Mouse (Mus musculus): ENCODE data around the gene Pan3.

Gene Pan3

DNA sequence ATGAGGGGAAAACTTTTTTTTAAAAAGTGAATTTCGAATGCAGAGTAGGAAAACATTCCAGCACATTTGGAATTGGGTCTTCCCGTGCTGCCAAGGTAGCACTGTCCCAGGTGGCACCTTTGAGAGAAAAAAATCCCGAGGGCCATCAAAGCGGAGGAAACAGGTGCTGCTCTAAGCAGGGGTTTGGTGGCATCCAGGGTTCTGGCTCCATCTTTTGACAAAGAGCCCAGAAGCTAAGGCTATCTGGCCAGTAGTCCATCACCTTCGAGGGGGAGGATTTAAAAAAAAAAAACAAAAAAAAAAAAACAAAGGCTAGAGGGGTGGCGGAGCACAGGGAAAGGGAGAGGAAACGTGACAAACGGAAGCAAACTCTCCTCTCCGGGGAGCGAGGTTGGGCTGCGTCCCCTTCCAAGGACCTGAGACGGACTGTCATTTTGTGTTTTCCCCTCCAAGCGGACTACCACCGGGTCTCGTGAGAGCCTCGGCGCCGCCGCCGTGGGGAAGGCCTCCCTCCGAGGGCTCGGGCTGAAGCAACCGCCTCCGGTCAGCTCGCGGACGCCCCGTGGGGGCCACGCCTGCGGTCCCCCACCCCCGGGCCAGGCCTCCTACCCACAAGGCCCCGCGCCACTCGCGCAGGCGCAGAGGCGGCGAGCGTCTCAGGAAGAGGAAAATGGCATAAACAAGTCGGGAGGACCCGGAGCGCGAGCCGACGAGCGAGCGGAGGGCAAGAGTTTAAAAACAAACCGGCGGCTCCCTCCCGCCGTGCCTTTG lies at the start of gene Pan3:
Gene Pan3, plus strand, starts transcription at position 627 of the 771 bp plus-strand sequence.
- DNase-seq, result peak; percentile 94

GRCm38 (mm10) chr5:147381396-147381795 lies 48.6 kb upstream of the Pan3 start:
- no peak for DNase-seq

GRCm38 (mm10) chr5:147386865-147387264 lies 43.1 kb upstream of the Pan3 start:
- no peak for DNase-seq

DNA sequence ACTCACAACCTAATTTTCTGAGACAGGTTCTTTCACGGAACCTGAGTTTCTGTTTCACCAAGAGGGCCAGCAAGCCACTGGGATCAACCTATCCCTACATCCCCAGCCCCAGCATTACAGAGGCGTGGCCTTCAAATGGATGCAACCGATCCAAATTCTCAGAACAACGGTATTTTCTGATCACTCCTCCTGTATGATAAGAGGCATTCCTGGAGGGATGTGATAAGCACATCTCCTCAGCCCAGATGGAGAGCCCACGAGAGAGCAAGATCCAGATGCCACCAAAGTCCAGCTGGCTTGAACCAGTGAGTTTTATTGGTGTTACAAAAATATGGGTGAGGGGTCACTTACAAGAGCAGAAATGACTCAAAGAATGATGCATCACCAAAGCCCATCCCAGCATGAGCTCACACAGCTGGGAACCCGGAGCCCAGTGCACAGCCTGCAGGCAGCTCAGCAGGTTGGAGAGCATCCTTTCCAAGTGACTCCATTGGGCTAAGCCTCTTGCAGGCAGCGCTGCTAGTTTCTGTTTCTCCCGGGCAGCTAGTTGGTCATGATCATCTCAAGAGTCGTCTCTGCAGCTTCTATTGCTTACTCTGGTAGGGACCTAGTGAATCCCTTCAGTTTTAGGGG lies 41.5 kb upstream of the Pan3 start:
- no peak for DNase-seq

- no peak for DNase-seq
Observed at GRCm38 (mm10) chr5:147389052-147389451, 40.9 kb upstream of the Pan3 start.

GRCm38 (mm10) chr5:147390772-147391171 lies 39.2 kb upstream of the Pan3 start:
- no peak for DNase-seq

DNA sequence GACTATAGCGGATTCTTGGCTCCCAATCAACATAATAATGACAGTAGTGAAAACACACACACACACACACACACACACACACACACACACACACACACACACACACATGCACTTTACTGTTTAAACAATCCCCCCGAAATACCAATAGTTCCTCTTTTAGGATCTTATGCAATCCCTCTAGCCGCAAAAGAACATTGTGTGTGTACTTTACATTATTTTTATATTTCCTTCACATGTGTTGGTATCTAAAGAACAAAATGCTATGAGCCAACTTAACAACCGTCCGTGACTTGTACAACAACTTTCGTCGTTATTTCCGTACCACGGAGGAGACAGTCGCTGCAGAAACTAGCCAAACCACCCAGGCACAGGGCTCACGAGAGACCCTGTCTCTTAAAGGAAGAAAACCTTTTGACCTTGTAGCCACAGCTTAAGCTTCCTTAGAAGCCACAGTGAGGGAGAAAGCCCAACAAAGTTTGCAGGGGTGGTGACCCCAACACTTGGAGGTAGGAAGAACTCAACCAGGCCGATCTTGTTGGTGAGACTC lies 37.2 kb upstream of the Pan3 start:
- DNase-seq, result no peak

- DNase-seq, result no peak
Observed at GRCm38 (mm10) chr5:147395050-147395449, 34.9 kb upstream of the Pan3 start.

- peak; percentile 72 for DNase-seq
Observed at GRCm38 (mm10) chr5:147399843-147400504, 30.0 kb upstream of the Pan3 start, which contains the start of gene Flt3. TSS of gene Flt3 (minus strand) at chr5:147400489.

- DNase-seq, result no peak
Observed at GRCm38 (mm10) chr5:147400505-147400979, 29.4 kb upstream of the Pan3 start.

DNA sequence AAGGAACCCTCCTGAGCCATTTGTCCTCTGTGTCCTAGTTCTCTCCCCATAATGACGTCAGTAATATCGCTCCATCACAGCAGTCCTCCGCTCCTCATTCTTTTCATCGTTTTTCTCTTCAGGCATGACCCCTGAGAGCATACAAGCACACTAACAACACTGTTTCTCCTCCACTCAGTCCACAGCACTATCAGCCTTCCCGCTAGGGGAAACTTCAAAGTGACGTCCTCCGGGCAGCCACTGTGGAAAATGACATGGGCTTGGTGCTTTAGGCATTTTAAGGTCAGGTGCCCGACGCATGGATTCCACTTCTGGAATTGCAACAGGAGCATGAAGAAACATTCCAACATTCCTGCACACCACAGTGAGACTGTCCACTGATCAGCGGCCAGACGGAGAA lies 28.9 kb upstream of the Pan3 start:
- DNase-seq, result peak; percentile 19

DNA sequence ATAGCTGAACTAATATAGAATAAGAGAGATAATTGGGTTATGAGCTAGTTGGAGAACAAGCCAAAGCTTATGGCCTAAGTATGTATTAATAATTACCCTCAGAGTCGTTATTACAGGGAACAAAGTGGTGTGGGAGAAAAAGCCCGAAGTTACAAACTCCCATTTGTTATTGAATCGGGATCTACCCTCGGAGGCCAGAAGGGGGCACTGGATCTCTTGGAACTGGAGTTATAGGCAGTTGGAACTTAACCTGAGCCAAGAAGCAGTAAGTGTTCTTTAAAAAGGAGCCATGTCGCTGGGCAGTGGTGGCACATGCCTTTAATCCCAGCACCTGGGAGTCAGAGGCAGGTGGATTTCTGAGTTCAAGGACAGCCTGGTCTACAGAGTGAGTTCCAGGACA lies 27.5 kb upstream of the Pan3 start:
- peak; percentile 78 for DNase-seq

- no peak for DNase-seq
Observed at GRCm38 (mm10) chr5:147406135-147406534, 23.8 kb upstream of the Pan3 start.

DNA sequence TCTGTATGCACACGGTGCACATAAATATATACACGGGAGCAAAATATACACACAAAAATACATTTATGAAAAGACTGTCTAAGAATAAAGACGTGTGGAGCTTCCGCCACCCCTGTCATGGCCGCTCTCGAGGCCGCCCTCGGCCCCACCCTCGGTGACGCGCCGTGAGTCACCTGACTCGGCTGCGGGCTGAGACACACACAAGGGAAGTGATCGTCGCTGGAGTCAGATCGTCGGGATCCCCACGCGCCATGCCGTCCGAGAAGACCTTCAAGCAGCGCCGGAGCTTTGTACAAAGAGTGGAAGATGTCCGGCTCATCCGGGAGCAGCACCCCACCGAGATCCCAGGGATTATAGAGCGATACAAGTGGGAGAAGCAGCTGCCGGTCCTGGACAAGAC lies 21.2 kb upstream of the Pan3 start:
- DNase-seq, result peak; percentile 14

DNA sequence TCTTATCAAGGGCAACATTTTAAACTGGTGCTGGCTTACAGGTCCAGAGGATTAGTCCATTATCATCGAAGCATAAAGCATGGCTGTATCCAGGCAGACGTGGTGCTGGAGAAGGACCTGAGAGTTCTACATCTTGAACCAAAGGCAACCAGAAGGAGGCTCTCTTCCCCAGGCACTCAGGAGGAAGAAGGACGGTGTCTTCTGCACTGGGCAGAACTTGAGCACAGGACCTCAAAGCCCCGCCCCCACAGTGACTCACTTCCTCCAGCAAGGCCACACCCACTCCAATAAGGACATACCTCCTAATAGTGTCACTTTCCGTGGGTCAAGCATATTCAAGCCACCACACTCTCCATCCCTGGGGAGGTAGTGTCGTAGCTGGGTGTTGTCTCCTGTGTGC lies 19.4 kb upstream of the Pan3 start:
- DNase-seq, result no peak

DNA sequence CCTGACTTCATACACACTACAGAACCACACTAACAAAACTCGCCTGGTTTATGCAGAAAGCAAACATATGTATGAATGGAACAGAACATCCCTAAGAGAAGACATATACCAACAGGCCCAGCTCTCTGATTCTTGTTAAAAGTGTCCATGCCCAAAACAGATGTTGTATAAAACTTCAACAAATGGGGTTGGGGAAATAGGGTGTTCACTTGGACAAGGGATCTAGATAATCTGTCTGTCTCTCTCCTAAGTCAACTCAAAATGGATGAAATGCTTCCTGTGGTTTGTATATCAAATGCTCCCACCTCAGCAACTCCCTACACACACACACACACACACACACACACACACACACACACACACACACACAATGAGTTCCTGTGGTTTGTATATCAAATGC lies 12.0 kb upstream of the Pan3 start:
- DNase-seq, result no peak

GRCm38 (mm10) chr5:147418394-147419121 lies 11.4 kb upstream of the Pan3 start:
- peak; percentile 67 for DNase-seq

- no peak for DNase-seq
Observed at GRCm38 (mm10) chr5:147423612-147424011, 6.3 kb upstream of the Pan3 start.

GRCm38 (mm10) chr5:147426048-147426805 lies 3.7 kb upstream of the Pan3 start:
- no peak for DNase-seq

DNA sequence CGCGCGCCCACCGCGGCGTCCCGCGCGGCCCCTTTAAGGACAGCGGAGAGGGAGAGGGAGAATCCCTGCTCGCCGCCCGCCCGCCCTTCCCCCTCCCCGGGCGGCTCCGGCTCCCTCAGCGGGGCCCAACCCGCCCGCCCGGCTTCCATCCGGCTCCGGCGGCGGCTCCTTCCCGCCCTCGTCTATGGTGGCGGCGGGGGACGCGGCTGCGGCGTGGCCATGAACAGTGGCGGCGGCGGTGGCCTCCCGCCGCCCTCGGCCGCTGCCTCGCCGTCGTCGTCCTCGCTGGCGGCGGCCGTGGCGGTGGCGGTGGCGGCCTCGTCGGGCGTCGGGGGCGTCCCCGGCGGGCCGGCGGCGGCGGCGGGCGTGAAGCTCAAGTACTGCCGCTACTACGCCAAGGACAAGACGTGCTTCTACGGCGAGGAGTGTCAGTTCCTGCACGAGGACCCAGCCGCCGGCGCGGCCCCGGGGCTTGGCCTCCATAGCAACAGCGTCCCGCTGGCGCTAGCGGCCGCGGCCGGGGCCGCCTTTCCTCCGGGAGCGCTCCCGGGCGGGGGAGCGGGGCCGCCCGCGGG lies 487 bp downstream of the Pan3 start:
- peak; percentile 75 for DNase-seq
